20 mouse cellular contexts compared by ENCODE assay signal in the genomic region with DNA sequence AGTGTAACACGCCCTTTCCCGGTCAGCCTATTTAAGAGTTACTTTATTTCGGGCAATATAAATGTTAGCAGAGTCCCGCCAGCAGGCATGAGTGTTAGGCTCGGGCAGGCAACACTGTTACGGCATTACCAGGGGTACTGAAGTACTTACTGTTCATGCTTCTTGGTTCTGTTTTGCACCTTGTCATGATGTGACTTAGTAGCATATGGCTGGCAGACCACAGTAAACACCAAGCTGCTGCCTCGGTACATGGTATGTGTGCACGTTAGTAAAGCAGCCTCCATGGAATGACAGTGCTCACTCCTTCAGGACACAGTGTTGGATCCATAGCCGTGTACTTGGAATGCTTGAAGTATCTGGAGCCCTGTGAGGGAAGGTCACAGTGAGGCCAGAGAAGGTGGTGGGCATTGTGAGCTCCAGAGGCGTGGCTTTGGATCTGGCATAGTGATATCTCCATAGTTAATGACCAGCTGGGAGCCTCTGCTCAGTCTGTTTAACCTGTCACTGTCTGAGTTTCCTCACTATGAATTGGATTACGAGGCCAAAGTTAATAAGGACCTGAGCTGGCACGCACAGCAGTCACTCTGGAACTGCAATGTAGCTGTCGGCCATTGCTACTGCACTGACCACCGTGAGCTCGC. TPM values are rescaled to one million over a fixed set of nuclear protein-coding genes. Genes with fewer than 3 reads are reported as not detected.
A peak's percentile ranks its signal among the peaks of the same experiment; 100 is the strongest.
DNase-seq lines count a peak whose midpoint lies in the region; ATAC-seq and TF ChIP-seq lines count a peak whose summit lies in the region.
"Had no signal": no experiment of that assay in that cellular context is flagged by ENCODE, and none has a peak within 500 bp of the region (broad histone marks: within the 10 kb centered on the region; RNA-seq: fewer than 3 reads in every experiment).

No protein-coding gene starts in this region.

- peak; percentile 51 for DNase-seq in forebrain, embryonic 14.5 days (ENCODE audit: low spot score)
- DNase-seq in forebrain, embryonic 11.5 days (ENCODE audit: low spot score) = no peak
- peak; percentile 70 for DNase-seq in brain, embryonic 14.5 days (ENCODE audit: low read depth)
- DNase-seq in kidney, postnatal 14 days = peak; percentile 61
- no peak for DNase-seq in lung, postnatal 25 days (ENCODE audit: low spot score)
- no peak for DNase-seq in left cerebral cortex, adult 8-10 months (ENCODE audit: low spot score in 2 of 2)
- DNase-seq: adrenal gland, postnatal 36 days; cerebellum, postnatal 36 days; gastrocnemius, postnatal 10 days; heart, adult 18-20 months; layer of hippocampus, postnatal 36 days; liver, postnatal 0 days; lung, postnatal 10 days; thymus, postnatal 25 days had no signal

- TF ChIP-seq POLR2A in brain, embryonic 14.5 days (IDR thresholded peaks at IDR 0.05; ENCODE audit: borderline replicate concordance, extremely low read depth, insufficient read depth, insufficient read length, poor library complexity, severe bottlenecking) = no peak

- TF ChIP-seq CTCF in intestine, postnatal 0 days (IDR thresholded peaks at IDR 0.05; ENCODE audit: low read depth) = no peak
- no peak for TF ChIP-seq CTCF in brain, embryonic 14.5 days (IDR thresholded peaks at IDR 0.05; ENCODE audit: borderline replicate concordance, extremely low read depth, insufficient read depth, insufficient read length)

- 74% methylated on average over 15 of the region's 15 CpGs for WGBS in forebrain, embryonic 14.5 days
- WGBS in forebrain, embryonic 11.5 days = 89% methylated on average over 15 of the region's 15 CpGs
- 72% methylated on average over 15 of the region's 15 CpGs for WGBS in intestine, embryonic 15.5 days
- 53% methylated on average over 15 of the region's 15 CpGs for WGBS in intestine, postnatal 0 days

- peaks cover 21% of the 10 kb centered on the region for H3K4me1 ChIP-seq in forebrain, embryonic 14.5 days (ENCODE audit: control insufficient read depth, insufficient read depth, low read length)
- peaks cover 16% of the 10 kb centered on the region for H3K4me1 ChIP-seq in forebrain, embryonic 11.5 days (replicated peaks; ENCODE audit: control insufficient read depth, insufficient read depth, low read length)
- H3K4me1 ChIP-seq in intestine, embryonic 15.5 days (replicated peaks) = peaks cover 15% of the 10 kb centered on the region
- 0 out of 2 replicates have a peak, but pooled peaks cover 6% of the 10 kb centered on the region for H3K4me1 ChIP-seq in intestine, postnatal 0 days (replicated peaks; ENCODE audit: control insufficient read depth, insufficient read depth, low read length)

- H3K9me3 ChIP-seq in forebrain, embryonic 14.5 days (replicated peaks; ENCODE audit: control insufficient read depth, low read length) = no peaks in the 10 kb centered on the region
- H3K9me3 ChIP-seq in forebrain, embryonic 11.5 days (ENCODE audit: control insufficient read depth, low read length) = no peaks in the 10 kb centered on the region
- no peaks in the 10 kb centered on the region for H3K9me3 ChIP-seq in intestine, embryonic 15.5 days
- no peaks in the 10 kb centered on the region for H3K9me3 ChIP-seq in intestine, postnatal 0 days (ENCODE audit: control insufficient read depth)
- H3K9me3 ChIP-seq: limb, embryonic 15.5 days; midbrain, embryonic 15.5 days had no signal

- H3K27me3 ChIP-seq in forebrain, embryonic 14.5 days (replicated peaks; ENCODE audit: control insufficient read depth, insufficient read depth, low read length) = no peaks in the 10 kb centered on the region
- no peaks in the 10 kb centered on the region for H3K27me3 ChIP-seq in forebrain, embryonic 11.5 days (ENCODE audit: control insufficient read depth, insufficient read depth, low read length)
- no peaks in the 10 kb centered on the region for H3K27me3 ChIP-seq in intestine, embryonic 15.5 days (replicated peaks)
- no peaks in the 10 kb centered on the region for H3K27me3 ChIP-seq in intestine, postnatal 0 days (replicated peaks; ENCODE audit: control insufficient read depth, insufficient read depth, low read length)
- H3K27me3 ChIP-seq: limb, embryonic 15.5 days; midbrain, embryonic 15.5 days had no signal

- ATAC-seq in forebrain, embryonic 14.5 days = peak; percentile 83
- ATAC-seq in forebrain, embryonic 11.5 days (replicated peaks; ENCODE audit: low FRiP score) = no peak
- ATAC-seq in intestine, embryonic 15.5 days = peak; percentile 48; the same call in 1 of the 2 replicates
- no peak for ATAC-seq in intestine, postnatal 0 days
- ATAC-seq: CD4-positive, CD25-positive, alpha-beta regulatory T cell, adult 4 months; liver, postnatal 0 days; midbrain, embryonic 15.5 days had no signal

- H3K27ac ChIP-seq in forebrain, embryonic 14.5 days (ENCODE audit: low read depth, low read length) = no peak overlapping the region; the same call in 1 of the 2 replicates
- no peak overlapping the region for H3K27ac ChIP-seq in forebrain, embryonic 11.5 days (ENCODE audit: low read depth, low read length)
- no peak overlapping the region for H3K27ac ChIP-seq in intestine, embryonic 15.5 days
- no peak overlapping the region for H3K27ac ChIP-seq in intestine, postnatal 0 days (ENCODE audit: low read depth, low read length)
- H3K27ac ChIP-seq: limb, embryonic 15.5 days; midbrain, embryonic 15.5 days had no signal

- H3K4me2 ChIP-seq in forebrain, embryonic 14.5 days (ENCODE audit: low read length) = no peak overlapping the region
- no peak overlapping the region for H3K4me2 ChIP-seq in forebrain, embryonic 11.5 days (ENCODE audit: low read depth, low read length, severe bottlenecking)
- no peak overlapping the region for H3K4me2 ChIP-seq in intestine, embryonic 15.5 days (replicated peaks)
- no peak overlapping the region for H3K4me2 ChIP-seq in intestine, postnatal 0 days (replicated peaks; ENCODE audit: low read depth)
- H3K4me2 ChIP-seq: limb, embryonic 15.5 days; midbrain, embryonic 15.5 days had no signal

- no peak overlapping the region for H3K4me3 ChIP-seq in forebrain, embryonic 14.5 days (ENCODE audit: low read depth, low read length)
- H3K4me3 ChIP-seq in forebrain, embryonic 11.5 days (ENCODE audit: low read depth, low read length) = no peak overlapping the region
- no peak overlapping the region for H3K4me3 ChIP-seq in intestine, embryonic 15.5 days (replicated peaks)
- no peak overlapping the region for H3K4me3 ChIP-seq in intestine, postnatal 0 days (ENCODE audit: low read depth, low read length)
- H3K4me3 ChIP-seq: limb, embryonic 15.5 days; midbrain, embryonic 15.5 days; myocyte had no signal

- H3K36me3 ChIP-seq in forebrain, embryonic 14.5 days (ENCODE audit: control insufficient read depth, insufficient read depth, low read length) = no peaks in the 10 kb centered on the region; the same call in 1 of the 2 replicates
- no peaks in the 10 kb centered on the region for H3K36me3 ChIP-seq in forebrain, embryonic 11.5 days (ENCODE audit: control insufficient read depth, insufficient read depth, low read length)
- H3K36me3 ChIP-seq in intestine, embryonic 15.5 days = no peaks in the 10 kb centered on the region
- H3K36me3 ChIP-seq in intestine, postnatal 0 days (ENCODE audit: control insufficient read depth, insufficient read depth) = no peaks in the 10 kb centered on the region
- H3K36me3 ChIP-seq: limb, embryonic 15.5 days; midbrain, embryonic 15.5 days had no signal

- no peak overlapping the region for H3K9ac ChIP-seq in forebrain, embryonic 14.5 days (ENCODE audit: low read length)
- H3K9ac ChIP-seq in forebrain, embryonic 11.5 days (ENCODE audit: low read length) = no peak overlapping the region
- no peak overlapping the region for H3K9ac ChIP-seq in intestine, embryonic 15.5 days
- H3K9ac ChIP-seq in intestine, postnatal 0 days (ENCODE audit: low read depth, low read length) = no peak overlapping the region
- H3K9ac ChIP-seq: limb, embryonic 15.5 days; liver, postnatal 0 days; midbrain, embryonic 15.5 days had no signal

RNA-seq across cellular contexts. Expression of gene Med13l, which starts 36.1 kb away (rescaled TPM):
- polyA plus RNA-seq in forebrain, embryonic 14.5 days (2014; fragmentation: Nextera tagmentation; extraction: Ambion mirVana) = 14.6 and 18.9 TPM in 2 replicates
- polyA plus RNA-seq in forebrain, embryonic 11.5 days (2014; fragmentation: Nextera tagmentation; extraction: Ambion mirVana) = 15.1 and 15.5 TPM in 2 replicates
- 9.7 and 10.0 TPM in 2 replicates for polyA plus RNA-seq in intestine, embryonic 15.5 days (2015; fragmentation: Nextera tagmentation; extraction: Ambion mirVana)
- 5.1 and 5.8 TPM in 2 replicates for polyA plus RNA-seq in intestine, postnatal 0 days (2015; fragmentation: Nextera tagmentation; extraction: Ambion mirVana)
- polyA plus RNA-seq in brain, embryonic 14.5 days (2012; rRNA removed) = 15.5 and 25.9 TPM in 2 replicates
- total RNA-seq in left cerebral cortex, adult 8-10 months (2022) = 100 to 1,000 TPM in 2 of 4 experiments, 10 to 100 TPM in 2; 91.8 to 110 (median 101) TPM

Comparison
In these comparisons a context has a peak if more than half of its experiments do, and no peak if none do; other contexts are left out.
1. ATAC-seq: peak in forebrain, embryonic 14.5 days (single experiment) and intestine, embryonic 15.5 days (single experiment); none in forebrain, embryonic 11.5 days (single experiment) and intestine, postnatal 0 days (single experiment).
2. DNase-seq: peak in forebrain, embryonic 14.5 days (single experiment), brain, embryonic 14.5 days (single experiment) and kidney, postnatal 14 days (single experiment); none in forebrain, embryonic 11.5 days (single experiment), lung, postnatal 25 days (single experiment) and left cerebral cortex, adult 8-10 months (0 of 2).